Mouse (Mus musculus) MEL (cell line): ENCODE data around the gene Npas3. TPM values are rescaled to one million over a fixed set of nuclear protein-coding genes. Genes with fewer than 3 reads are reported as not detected.

ENCODE experiments used
- DNase-seq: peaks from one replicate; pipeline ENCODE4 v3.0.0; 2011; ENCODE audit warnings: low read depth, low spot score
- H3K27ac ChIP-seq: 2 replicates; pipeline ENCODE4 v1.5.1; 2012; ENCODE audit warnings: low read depth, mild to moderate bottlenecking, control low read depth, low read length, moderate library complexity; ENCODE audit not compliant: control insufficient read depth
- H3K27me3 ChIP-seq, 2 experiments: fragments of 150-350 bp in 1 of 2; sonication (generic) in 1 of 2; 2 replicates each; pipeline ENCODE4 v1.6.1; 2012; ENCODE audit warnings: low read length in 2 of 2, mild to moderate bottlenecking in 2 of 2, improper control_type of control experiment in 1 of 2, moderate library complexity in 1 of 2; ENCODE audit not compliant: insufficient read depth in 2 of 2, control insufficient read depth in 1 of 2
- H3K36me3 ChIP-seq, 2 experiments: 2 replicates each; pipeline ENCODE4 v1.6.1; 2012 to 2014; ENCODE audit warnings: low read length in 2 of 2, improper control_type of control experiment in 1 of 2, inconsistent platforms in 1 of 2, mild to moderate bottlenecking in 1 of 2; ENCODE audit not compliant: insufficient read depth in 2 of 2, control insufficient read depth in 1 of 2
- H3K4me1 ChIP-seq, 2 experiments: fragments of 150-350 bp in 1 of 2; sonication (generic) in 1 of 2; 2 replicates each; pipeline ENCODE4 v1.6.1; 2012; ENCODE audit warnings: low read length in 2 of 2, improper control_type of control experiment in 1 of 2, mild to moderate bottlenecking in 1 of 2; ENCODE audit not compliant: insufficient read depth in 2 of 2, control insufficient read depth in 1 of 2
- H3K4me3 ChIP-seq, 2 experiments: fragments of 150-350 bp in 1 of 2; sonication (generic) in 1 of 2; 2 replicates each; pipeline ENCODE4 v1.5.1; 2012; ENCODE audit warnings: low read depth in 2 of 2, low read length in 2 of 2, mild to moderate bottlenecking in 2 of 2, moderate library complexity in 2 of 2, control low read depth in 1 of 2, improper control_type of control experiment in 1 of 2; ENCODE audit not compliant: control insufficient read depth in 1 of 2, insufficient read depth in 1 of 2
- H3K79me2 ChIP-seq: 2 replicates; pipeline ENCODE4 v1.6.1; 2012; ENCODE audit warnings: mild to moderate bottlenecking, low read length, moderate library complexity; ENCODE audit not compliant: control insufficient read depth, poor library complexity, insufficient read depth
- H3K9ac ChIP-seq: 2 replicates; pipeline ENCODE4 v1.6.1; 2012; ENCODE audit warnings: low read depth, mild to moderate bottlenecking, control low read depth, low read length, moderate library complexity; ENCODE audit not compliant: control insufficient read depth, poor library complexity, severe bottlenecking
- H3K9me3 ChIP-seq: fragments of 150-350 bp; sonication (generic); replicated peaks from 2 replicates; pipeline ENCODE4 v1.6.1; 2012; ENCODE audit warnings: mild to moderate bottlenecking, low read length, improper control_type of control experiment, moderate library complexity; ENCODE audit not compliant: insufficient read depth
- BHLHE40 ChIP-seq: IDR thresholded peaks from 2 replicates; pipeline ENCODE4 v1.6.1; 2012; ENCODE audit warnings: low read depth, mild to moderate bottlenecking, inconsistent platforms, low read length, improper control_type of control experiment, borderline replicate concordance
- EP300 ChIP-seq, 2 experiments: IDR thresholded peaks; 2 replicates each; pipeline ENCODE4 v1.6.1; 2011; ENCODE audit warnings: improper control_type of control experiment in 2 of 2, low read length in 2 of 2, low read depth in 1 of 2, mild to moderate bottlenecking in 1 of 2
- ETS1 ChIP-seq: IDR thresholded peaks from 2 replicates; pipeline ENCODE4 v1.6.1; 2012; ENCODE audit warnings: low read depth, mild to moderate bottlenecking, inconsistent platforms, low read length, improper control_type of control experiment, moderate library complexity
- GABPA ChIP-seq: IDR thresholded peaks from 2 replicates; pipeline ENCODE4 v1.6.1; 2012; ENCODE audit warnings: low read depth, mild to moderate bottlenecking, inconsistent platforms, low read length, improper control_type of control experiment, moderate library complexity
- JUND ChIP-seq: IDR thresholded peaks from 2 replicates; pipeline ENCODE4 v1.6.1; 2011; ENCODE audit warnings: low read depth, mild to moderate bottlenecking, improper control_type of control experiment, low read length
- KAT2A ChIP-seq: conservative IDR thresholded peaks from 2 replicates; pipeline ENCODE4 v1.6.1; 2012; ENCODE audit warnings: low read depth, low read length, improper control_type of control experiment, inconsistent platforms
- MAFK ChIP-seq: IDR thresholded peaks from 2 replicates; pipeline ENCODE4 v1.6.1; 2011; ENCODE audit warnings: low read depth, mild to moderate bottlenecking, low read length, improper control_type of control experiment, borderline replicate concordance
- MXI1 ChIP-seq: IDR thresholded peaks from 2 replicates; pipeline ENCODE4 v1.6.1; 2011; ENCODE audit warnings: mild to moderate bottlenecking, low read depth, low read length, improper control_type of control experiment
- MYC ChIP-seq: IDR thresholded peaks from 2 replicates; pipeline ENCODE4 v1.6.1; 2011; ENCODE audit warnings: low read depth, mild to moderate bottlenecking, low read length, improper control_type of control experiment, moderate library complexity
- NELFE ChIP-seq: IDR thresholded peaks from 2 replicates; pipeline ENCODE4 v1.6.1; 2011; ENCODE audit warnings: low read depth, low read length, improper control_type of control experiment
- NRF1 ChIP-seq: IDR thresholded peaks from 2 replicates; pipeline ENCODE4 v1.6.1; 2014; ENCODE audit warnings: low read depth, mild to moderate bottlenecking, inconsistent platforms, low read length, improper control_type of control experiment, moderate library complexity; ENCODE audit not compliant: poor library complexity, insufficient read depth, severe bottlenecking
- RAD21 ChIP-seq: IDR thresholded peaks from 2 replicates; pipeline ENCODE4 v1.6.1; 2011; ENCODE audit warnings: mild to moderate bottlenecking, low read depth, low read length, improper control_type of control experiment
- SIN3A ChIP-seq: IDR thresholded peaks from 2 replicates; pipeline ENCODE4 v1.6.1; 2012; ENCODE audit warnings: low read length, improper control_type of control experiment, inconsistent platforms
- SMC3 ChIP-seq: IDR thresholded peaks from 2 replicates; pipeline ENCODE4 v1.6.1; 2011; ENCODE audit warnings: low read depth, low read length, improper control_type of control experiment
- TAL1 ChIP-seq: IDR thresholded peaks from 2 replicates; pipeline ENCODE4 v1.6.1; 2012; ENCODE audit warnings: mild to moderate bottlenecking, inconsistent platforms, low read length, moderate library complexity, mixed read lengths
- TCF12 ChIP-seq: IDR thresholded peaks from 2 replicates; pipeline ENCODE4 v1.6.1; 2014; ENCODE audit warnings: low read depth, mild to moderate bottlenecking, inconsistent platforms, low read length, improper control_type of control experiment, moderate library complexity
- USF1 ChIP-seq: IDR thresholded peaks from 2 replicates; pipeline ENCODE4 v1.6.1; 2014; ENCODE audit warnings: low read depth, mild to moderate bottlenecking, inconsistent platforms, low read length, improper control_type of control experiment, moderate library complexity
- USF2 ChIP-seq, 2 experiments: IDR thresholded peaks; 2 replicates each; pipeline ENCODE4 v1.6.1; 2011 to 2012; ENCODE audit warnings: improper control_type of control experiment in 2 of 2, low read length in 2 of 2, borderline replicate concordance in 1 of 2, inconsistent platforms in 1 of 2, low read depth in 1 of 2, mild to moderate bottlenecking in 1 of 2; ENCODE audit not compliant: insufficient read depth in 1 of 2
- ZC3H11A ChIP-seq: IDR thresholded peaks from 2 replicates; pipeline ENCODE4 v1.6.1; 2012; ENCODE audit warnings: low read depth, mild to moderate bottlenecking, inconsistent platforms, low read length, improper control_type of control experiment
- ZKSCAN1 ChIP-seq: IDR thresholded peaks from 2 replicates; pipeline ENCODE4 v1.6.1; 2012; ENCODE audit warnings: low read depth, mild to moderate bottlenecking, inconsistent platforms, low read length, improper control_type of control experiment, moderate library complexity
- ZNF384 ChIP-seq: IDR thresholded peaks from 2 replicates; pipeline ENCODE4 v1.6.1; 2012; ENCODE audit warnings: low read depth, mild to moderate bottlenecking, inconsistent platforms, low read length, improper control_type of control experiment
- polyA plus RNA-seq, 2 experiments: library from polyadenylated mRNA; stranded (reverse) in 1 of 2; unstranded in 1 of 2; fragments of >175 nt in 1 of 2; fragments of >200 nt in 1 of 2; gene quantifications; 2 replicates each; pipeline versions ENCODE4 v1.2.1 to v1.2.4; 2012; ENCODE audit warnings: low replicate concordance in 2 of 2, low read depth in 1 of 2; ENCODE audit not compliant: insufficient read length in 2 of 2, insufficient read depth in 1 of 2, missing spikeins in 1 of 2
- total RNA-seq: library from RNA; depleted of rRNA; stranded (reverse); fragments of 300-350 nt; gene quantifications from 2 replicates; pipeline ENCODE4 v1.2.3, GENCODE M21; 2012

Npas3 gene
- total and polyA plus RNA-seq, 3 experiments, result not detected

DNA sequence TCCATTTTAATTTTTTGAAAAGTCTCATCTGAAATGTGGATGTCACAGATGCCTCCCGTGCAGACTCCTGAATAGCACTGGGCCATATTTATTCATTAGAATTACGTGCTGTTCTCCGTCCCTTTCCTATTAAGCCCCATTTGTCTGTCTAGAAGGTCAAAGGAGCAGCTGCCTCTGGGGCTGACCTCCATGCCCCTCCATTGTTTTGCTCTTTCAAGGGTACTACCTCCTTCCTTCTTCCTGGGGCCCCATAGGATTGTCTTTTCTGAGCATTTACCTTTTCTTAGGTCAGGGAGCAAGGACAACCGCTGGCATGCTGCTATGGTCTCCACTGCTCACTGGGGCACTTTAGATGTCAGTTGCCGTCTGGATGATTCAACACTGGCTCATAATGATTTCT lies 288.3 kb downstream of the Npas3 start:
- no peak overlapping the region for H3K9ac ChIP-seq
- H3K79me2 ChIP-seq, result no peaks in the 10 kb centered on the region
- H3K27ac ChIP-seq, result no peak overlapping the region
- no peaks in the 10 kb centered on the region for H3K9me3 ChIP-seq
- no peak overlapping the region for H3K4me3 ChIP-seq
- H3K27me3 ChIP-seq, result no peaks in the 10 kb centered on the region
- H3K36me3 ChIP-seq, result no peaks in the 10 kb centered on the region
- no peaks in the 10 kb centered on the region for H3K4me1 ChIP-seq
- TF ChIP-seq MXI1, result no peak
- no peak for TF ChIP-seq NRF1
- no peak for TF ChIP-seq EP300 (IDR thresholded peaks at IDR 0.05; ENCODE audit: low read depth in 1 of 2, low read length in 2 of 2)
- no peak for TF ChIP-seq GABPA
- no peak for TF ChIP-seq USF2 (IDR thresholded peaks at IDR 0.05; ENCODE audit: borderline replicate concordance in 1 of 2, insufficient read depth in 1 of 2, low read depth in 1 of 2, low read length in 2 of 2)
- TF ChIP-seq KAT2A, result no peak
- TF ChIP-seq, all 39 proteins: peak for 0
- DNase-seq, result no peak

DNA sequence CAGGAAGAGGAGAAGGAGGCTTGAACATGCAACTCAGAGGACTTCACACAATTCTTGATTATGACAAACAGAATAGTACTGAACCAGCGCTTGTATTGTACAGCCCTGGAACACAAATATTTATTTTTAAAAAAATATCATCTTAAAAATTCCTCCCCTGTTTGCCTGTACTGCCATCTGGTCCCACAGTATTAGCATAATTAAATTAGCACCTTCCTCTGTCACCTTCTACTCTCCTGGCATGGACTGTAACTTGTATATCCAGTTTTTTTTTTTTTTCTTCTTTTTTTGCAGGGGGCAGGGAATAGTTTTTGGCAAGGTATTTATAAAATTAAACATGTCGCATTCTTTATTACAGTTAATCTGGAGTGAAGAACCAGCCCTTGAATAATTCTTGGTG lies 307.9 kb downstream of the Npas3 start:
- no peak overlapping the region for H3K4me3 ChIP-seq
- H3K9me3 ChIP-seq, result no peaks in the 10 kb centered on the region
- no peak for DNase-seq
- TF ChIP-seq ZNF384 (no peak), SIN3A (no peak), USF2 (IDR thresholded peaks at IDR 0.05; ENCODE audit: borderline replicate concordance in 1 of 2, insufficient read depth in 1 of 2, low read depth in 1 of 2, low read length in 2 of 2) (no peak), NELFE (no peak), MXI1 (no peak), ZKSCAN1 (no peak), TAL1 (no peak), RAD21 (no peak), JUND (no peak), TCF12 (no peak), USF1 (no peak), BHLHE40 (no peak), ETS1 (no peak), EP300 (IDR thresholded peaks at IDR 0.05; ENCODE audit: low read depth in 1 of 2, low read length in 2 of 2) (no peak), SMC3 (no peak), ZC3H11A (no peak), MAFK (no peak), MYC (no peak)
- H3K9ac ChIP-seq, result no peak overlapping the region
- no peaks in the 10 kb centered on the region for H3K36me3 ChIP-seq
- no peak overlapping the region for H3K27ac ChIP-seq
- no peaks in the 10 kb centered on the region for H3K4me1 ChIP-seq
- H3K27me3 ChIP-seq, result no peaks in the 10 kb centered on the region
- no peaks in the 10 kb centered on the region for H3K79me2 ChIP-seq
